ENCODE assay signal across 9 mouse cellular contexts in genomic region chr3:89799476-89799875, GRCm38 (mm10). TPM values are rescaled to one million over a fixed set of nuclear protein-coding genes. Genes with fewer than 3 reads are reported as not detected.
DNase-seq lines count a peak whose midpoint lies in the region; ATAC-seq and TF ChIP-seq lines count a peak whose summit lies in the region.
"Had no signal": no experiment of that assay in that cellular context is flagged by ENCODE, and none has a peak within 500 bp of the region (broad histone marks: within the 10 kb centered on the region; RNA-seq: fewer than 3 reads in every experiment).

No protein-coding gene starts in this region.

- no peaks in the 10 kb centered on the region for H3K9me3 ChIP-seq in heart, postnatal 0 days (replicated peaks; ENCODE audit: control insufficient read depth, low read length)
- no peaks in the 10 kb centered on the region for H3K9me3 ChIP-seq in embryonic facial prominence, embryonic 13.5 days
- no peaks in the 10 kb centered on the region for H3K9me3 ChIP-seq in midbrain, embryonic 13.5 days

- 7% methylated on average over 13 of the region's 13 CpGs for WGBS in heart, postnatal 0 days
- WGBS in embryonic facial prominence, embryonic 13.5 days = 5% methylated on average over 13 of the region's 13 CpGs
- WGBS in midbrain, embryonic 13.5 days = 4% methylated on average over 13 of the region's 13 CpGs

- no peak for ATAC-seq in heart, postnatal 0 days (ENCODE audit: insufficient read depth, low read depth)
- ATAC-seq in embryonic facial prominence, embryonic 13.5 days (ENCODE audit: insufficient number of reproducible peaks, insufficient read depth, low FRiP score, low TSS enrichment, low read depth) = no peak
- ATAC-seq in midbrain, embryonic 13.5 days = no peak

- no peak overlapping the region for H3K4me3 ChIP-seq in heart, postnatal 0 days (ENCODE audit: low read depth, low read length)
- H3K4me3 ChIP-seq in embryonic facial prominence, embryonic 13.5 days = no peak overlapping the region
- no peak overlapping the region for H3K4me3 ChIP-seq in midbrain, embryonic 13.5 days (replicated peaks)
- H3K4me3 ChIP-seq: erythroblast, embryonic 14.5 days had no signal

- H3K9ac ChIP-seq in heart, postnatal 0 days (replicated peaks; ENCODE audit: low read depth, low read length) = no peak overlapping the region
- H3K9ac ChIP-seq in embryonic facial prominence, embryonic 13.5 days = peak overlapping the region; percentile 4; the same call in 1 of the 2 replicates
- no peak overlapping the region for H3K9ac ChIP-seq in midbrain, embryonic 13.5 days (replicated peaks)

- no peak for TF ChIP-seq CTCF in heart, postnatal 0 days (IDR thresholded peaks at IDR 0.05; ENCODE audit: low read depth)

- no peak for DNase-seq in heart, postnatal 0 days (ENCODE audit: low spot score)
- no peak for DNase-seq in heart, postnatal 36 days
- DNase-seq in R1 (ENCODE audit: low read depth, low spot score) = peak; percentile 87
- DNase-seq in urinary bladder, postnatal 4 days (ENCODE audit: low spot score in 2 of 2) = no peak
- no peak for DNase-seq in ovary, adult 18-20 months (ENCODE audit: low spot score)
- DNase-seq: thymus, adult 18-20 months had no signal

- H3K27me3 ChIP-seq in heart, postnatal 0 days (ENCODE audit: control insufficient read depth, insufficient read depth, low read length) = no peaks in the 10 kb centered on the region
- 0 out of 2 replicates have a peak, but pooled peaks cover 3% of the 10 kb centered on the region for H3K27me3 ChIP-seq in embryonic facial prominence, embryonic 13.5 days
- no peaks in the 10 kb centered on the region for H3K27me3 ChIP-seq in midbrain, embryonic 13.5 days

- H3K4me2 ChIP-seq in heart, postnatal 0 days (ENCODE audit: low read depth, low read length) = peak overlapping the region; percentile 41
- peak overlapping the region; percentile 44 for H3K4me2 ChIP-seq in embryonic facial prominence, embryonic 13.5 days
- peak overlapping the region; percentile 23; the same call in 1 of the 2 replicates for H3K4me2 ChIP-seq in midbrain, embryonic 13.5 days (replicated peaks)

- H3K4me1 ChIP-seq in heart, postnatal 0 days (ENCODE audit: control insufficient read depth, insufficient read depth) = no peaks in the 10 kb centered on the region; the same call in 1 of the 2 replicates
- H3K4me1 ChIP-seq in embryonic facial prominence, embryonic 13.5 days = 0 out of 2 replicates have a peak, but pooled peaks cover 5% of the 10 kb centered on the region
- peaks cover 8% of the 10 kb centered on the region; the same call in 1 of the 2 replicates for H3K4me1 ChIP-seq in midbrain, embryonic 13.5 days (replicated peaks)

- intact Hi-C loops in heart, postnatal 36 days (cut with DNase I) = no loop called here

- no peaks in the 10 kb centered on the region for H3K36me3 ChIP-seq in heart, postnatal 0 days (replicated peaks; ENCODE audit: control insufficient read depth, insufficient read depth, low read length)
- no peaks in the 10 kb centered on the region for H3K36me3 ChIP-seq in embryonic facial prominence, embryonic 13.5 days
- no peaks in the 10 kb centered on the region for H3K36me3 ChIP-seq in midbrain, embryonic 13.5 days

- H3K27ac ChIP-seq in heart, postnatal 0 days (ENCODE audit: low read depth) = no peak overlapping the region
- H3K27ac ChIP-seq in embryonic facial prominence, embryonic 13.5 days = no peak overlapping the region
- no peak overlapping the region for H3K27ac ChIP-seq in midbrain, embryonic 13.5 days

- no peak for TF ChIP-seq EP300 in heart, postnatal 0 days (IDR thresholded peaks at IDR 0.05; ENCODE audit: low read depth)

RNA-seq across cellular contexts. Expression of gene Ube2q1, which starts 26.1 kb away (rescaled TPM):
- 36.7 and 80.1 TPM in 2 replicates for total RNA-seq in heart, postnatal 0 days (2014; rRNA removed; ENCODE audit: low replicate concordance)
- 4.7 and 5.5 TPM in 2 replicates for polyA plus RNA-seq in heart, postnatal 0 days (2015; fragmentation: Nextera tagmentation; extraction: Ambion mirVana)
- 10 to 100 TPM; 24.4 to 26.9 TPM for total RNA-seq in heart, postnatal 36 days (2021)
- polyA plus RNA-seq in embryonic facial prominence, embryonic 13.5 days (2015; fragmentation: Nextera tagmentation; extraction: Ambion mirVana) = 13.2 and 14.2 TPM in 2 replicates
- 13.4 and 15.8 TPM in 2 replicates for polyA plus RNA-seq in midbrain, embryonic 13.5 days (2015; fragmentation: Nextera tagmentation; extraction: Ambion mirVana)

RNA-seq across cellular contexts. Expression of gene She, which starts 31.7 kb away (rescaled TPM):
- 11.9 and 14.1 TPM in 2 replicates for total RNA-seq in heart, postnatal 0 days (2014; rRNA removed; ENCODE audit: low replicate concordance)
- polyA plus RNA-seq in heart, postnatal 0 days (2015; fragmentation: Nextera tagmentation; extraction: Ambion mirVana) = 4.0 and 4.6 TPM in 2 replicates
- total RNA-seq in heart, postnatal 36 days (2021) = 10 to 100 TPM; 13.2 to 15.0 TPM
- 2.8 and 3.2 TPM in 2 replicates for polyA plus RNA-seq in embryonic facial prominence, embryonic 13.5 days (2015; fragmentation: Nextera tagmentation; extraction: Ambion mirVana)
- polyA plus RNA-seq in midbrain, embryonic 13.5 days (2015; fragmentation: Nextera tagmentation; extraction: Ambion mirVana) = 1.1 and 1.6 TPM in 2 replicates
- polyA plus RNA-seq: erythroblast, embryonic 14.5 days had no signal

RNA-seq across cellular contexts. Expression of gene Chrnb2, which starts 35.0 kb away (rescaled TPM):
- 0.11 and 0.15 TPM in 2 replicates for total RNA-seq in heart, postnatal 0 days (2014; rRNA removed; ENCODE audit: low replicate concordance)
- 0.11 and 0.20 TPM in 2 replicates for polyA plus RNA-seq in heart, postnatal 0 days (2015; fragmentation: Nextera tagmentation; extraction: Ambion mirVana)
- under 1 TPM; 0.08 to 0.19 TPM for total RNA-seq in heart, postnatal 36 days (2021)
- 1.1 and 1.3 TPM in 2 replicates for polyA plus RNA-seq in embryonic facial prominence, embryonic 13.5 days (2015; fragmentation: Nextera tagmentation; extraction: Ambion mirVana)
- polyA plus RNA-seq in midbrain, embryonic 13.5 days (2015; fragmentation: Nextera tagmentation; extraction: Ambion mirVana) = 31.8 and 32.3 TPM in 2 replicates

Comparison
In these comparisons a context has a peak if more than half of its experiments do, and no peak if none do; other contexts are left out.
1. RNA of gene Chrnb2, which starts 35.0 kb away (polyA plus RNA-seq): 31.8 to 32.3 TPM in midbrain, embryonic 13.5 days; 1.1 to 1.3 TPM in embryonic facial prominence, embryonic 13.5 days and 0.11 to 0.20 TPM in heart, postnatal 0 days; every median in the first group is over 10 times any median in the second.
2. Peak in every context shown above with its lines, with median percentiles within 50 percentile points of each other: H3K4me2 ChIP-seq.